Mouse (Mus musculus) megakaryocyte, adult 5-6 weeks (primary cell): ENCODE results near the gene 1110008P14Rik. TPM values are rescaled to one million over a fixed set of nuclear protein-coding genes. Genes with fewer than 3 reads are reported as not detected.
A peak's percentile ranks its signal among the peaks of the same experiment; 100 is the strongest.
"Not testable (repeated sequence)": the region's sequence is repeated elsewhere in the genome, so short reads cannot be mapped to it uniquely, and the experiment has no call there.

Source experiments
- ATAC-seq: 2 replicates; pipeline ENCODE4 v1.8.0; 2016; ENCODE audit warnings: mild to moderate bottlenecking, inconsistent platforms; ENCODE audit not compliant: poor library complexity, severe bottlenecking
- total RNA-seq, 2 experiments: library from RNA; stranded (forward) in 1 of 2; stranded (reverse) in 1 of 2; fragments of 153-499, 151-499 nt in 1 of 2; fragments of 221-1000, 200-1000 nt in 1 of 2; gene quantifications; 2 replicates each; pipeline versions ENCODE4 v1.2.3 to v1.2.4; 2015 to 2017

Gene 1110008P14Rik
- total RNA-seq, 2 experiments from 2014 or later: 30.4 to 32.3 TPM

- no peak for ATAC-seq
Observed at GRCm38 (mm10) chr2:32364121-32364520, 17.6 kb downstream of the 1110008P14Rik start.

- peak; percentile 26 for ATAC-seq
Observed at GRCm38 (mm10) chr2:32363376-32364106, 18.2 kb downstream of the 1110008P14Rik start.

DNA sequence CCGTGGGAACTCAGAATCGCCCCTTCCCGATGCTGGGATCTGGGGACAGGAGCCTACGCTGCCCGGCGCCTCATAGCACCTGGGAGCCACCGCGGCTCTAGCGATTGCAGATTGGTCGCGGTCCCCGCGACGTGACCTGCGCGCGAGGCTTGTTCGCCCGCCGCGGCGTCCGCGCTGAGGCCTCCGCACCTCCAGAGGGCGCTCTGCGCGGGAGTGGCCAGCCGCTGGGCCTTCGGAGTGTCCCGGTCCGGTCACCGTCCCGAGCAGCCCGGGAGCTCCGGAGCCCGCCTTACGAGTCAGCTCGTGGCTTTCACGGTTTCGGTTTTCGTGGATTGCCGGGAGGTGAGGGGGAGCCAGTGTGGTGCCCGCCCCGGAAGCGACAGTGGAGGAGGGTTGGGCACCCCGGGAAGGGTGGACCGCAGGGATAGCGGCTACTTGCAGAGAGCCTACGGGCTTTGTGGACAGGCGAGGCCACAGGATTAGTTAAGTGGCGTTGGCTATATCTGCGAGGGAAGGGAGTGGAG is 18.9 kb downstream of the 1110008P14Rik start:
- ATAC-seq: peak; percentile 87

DNA sequence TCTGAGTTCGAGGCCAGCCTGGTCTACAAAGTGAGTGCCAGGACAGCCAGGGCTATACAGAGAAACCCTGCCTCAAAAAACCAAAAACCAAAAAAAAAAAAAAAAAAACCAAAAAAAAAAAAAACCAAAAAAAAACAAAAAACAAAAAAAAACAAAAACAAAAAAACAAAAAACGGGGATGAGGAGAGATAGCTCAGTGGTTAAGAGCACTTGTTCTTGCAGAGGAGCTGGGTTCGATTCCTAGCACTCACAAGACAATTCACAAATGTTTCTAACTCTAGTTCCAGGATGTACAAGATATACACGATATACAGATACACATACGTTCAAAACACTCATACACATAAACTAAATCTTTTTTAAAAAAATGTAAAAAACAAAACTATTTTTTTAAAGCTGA is 19.5 kb downstream of the 1110008P14Rik start:
- ATAC-seq: not testable (repeated sequence)

DNA sequence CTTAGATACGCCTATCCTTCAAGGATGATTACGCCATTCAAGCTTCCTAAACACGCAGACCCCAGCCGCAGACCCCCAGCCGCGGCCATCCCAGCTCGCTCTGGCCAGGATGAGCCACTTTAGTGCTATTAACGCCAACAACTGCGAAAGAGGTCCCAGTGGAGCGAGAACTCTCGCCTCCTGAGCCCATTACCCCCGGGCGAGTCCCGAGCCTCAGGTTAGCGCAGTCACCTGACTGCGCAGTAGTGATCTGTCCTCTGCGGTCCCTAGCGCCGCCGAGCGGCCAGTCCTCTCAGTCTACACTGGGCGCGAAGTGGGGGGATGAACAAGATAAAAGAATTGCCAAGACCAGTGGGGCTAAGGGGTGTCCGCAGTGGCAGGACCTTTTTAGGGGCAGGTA is 20.3 kb downstream of the 1110008P14Rik start:
- peak; percentile 60 for ATAC-seq

- no peak for ATAC-seq
Observed at GRCm38 (mm10) chr2:32360741-32361140, 21.0 kb downstream of the 1110008P14Rik start.

GRCm38 (mm10) chr2:32358381-32358780 is 23.4 kb downstream of the 1110008P14Rik start:
- no peak for ATAC-seq

DNA sequence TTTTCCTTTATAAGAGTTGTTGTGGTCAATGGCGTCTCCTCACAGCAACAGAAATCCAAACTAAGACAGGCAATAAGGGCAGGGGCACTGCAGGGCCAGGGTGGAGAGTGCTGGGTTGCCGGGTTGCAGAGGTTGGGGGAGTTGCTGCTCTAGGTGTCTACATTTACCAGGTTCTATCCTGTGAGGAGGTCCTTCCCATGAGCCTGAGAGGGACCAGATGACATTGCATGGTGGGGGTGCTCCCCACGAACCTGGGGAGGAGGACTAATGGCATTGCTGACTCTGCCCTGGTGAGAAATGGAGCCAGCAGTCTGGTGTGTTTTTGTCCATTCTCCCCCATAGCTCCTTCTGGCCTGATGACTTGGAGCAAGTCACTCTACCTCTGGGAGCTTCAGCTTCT is 24.0 kb downstream of the 1110008P14Rik start:
- no peak for ATAC-seq

DNA sequence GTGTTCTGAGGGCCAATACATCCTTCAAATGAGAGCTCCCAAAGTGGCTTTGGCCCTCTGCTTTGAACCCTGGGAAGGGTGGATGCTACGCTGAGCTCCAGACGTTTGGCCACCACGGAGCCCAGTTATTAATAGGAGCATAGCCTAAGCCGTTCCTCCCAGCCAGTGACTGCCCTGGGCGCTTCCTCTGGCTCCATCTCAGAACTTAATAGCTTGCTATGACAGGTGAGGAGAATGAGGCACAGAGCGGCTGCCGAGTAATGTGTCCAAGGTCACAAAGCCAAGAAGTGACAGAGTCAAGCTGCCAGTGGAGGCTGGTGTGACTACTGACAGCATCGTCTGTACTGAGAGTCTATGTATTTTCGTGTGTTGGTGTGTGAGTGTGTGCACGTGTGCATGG is 25.5 kb downstream of the 1110008P14Rik start:
- ATAC-seq: no peak

DNA sequence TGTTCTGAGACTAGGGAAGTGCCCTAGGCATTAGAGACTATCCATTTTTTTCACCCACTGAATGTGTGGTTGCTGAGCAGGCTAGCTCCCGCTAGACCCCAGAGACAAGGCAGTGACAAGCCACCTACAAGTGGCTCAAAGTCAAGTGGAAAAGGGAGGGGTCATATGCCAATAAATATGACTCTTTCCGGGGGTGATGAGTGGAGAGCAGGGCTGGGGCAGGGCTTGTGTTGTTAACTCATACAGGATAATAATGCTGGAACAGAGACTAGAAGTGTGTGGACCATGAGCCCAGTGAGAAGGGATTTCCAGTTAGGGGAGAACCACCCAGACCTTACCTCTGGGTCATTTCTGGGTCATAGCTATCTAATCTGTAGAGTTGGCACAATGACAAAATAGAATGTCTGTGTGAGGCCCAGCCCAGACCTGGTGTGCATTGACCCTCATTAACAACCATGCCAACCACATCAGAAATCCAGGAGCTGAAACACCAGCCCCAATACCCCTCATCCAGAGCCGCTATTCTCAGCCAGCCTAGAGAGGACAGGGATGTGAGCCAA is 27.3 kb downstream of the 1110008P14Rik start:
- no peak for ATAC-seq

DNA sequence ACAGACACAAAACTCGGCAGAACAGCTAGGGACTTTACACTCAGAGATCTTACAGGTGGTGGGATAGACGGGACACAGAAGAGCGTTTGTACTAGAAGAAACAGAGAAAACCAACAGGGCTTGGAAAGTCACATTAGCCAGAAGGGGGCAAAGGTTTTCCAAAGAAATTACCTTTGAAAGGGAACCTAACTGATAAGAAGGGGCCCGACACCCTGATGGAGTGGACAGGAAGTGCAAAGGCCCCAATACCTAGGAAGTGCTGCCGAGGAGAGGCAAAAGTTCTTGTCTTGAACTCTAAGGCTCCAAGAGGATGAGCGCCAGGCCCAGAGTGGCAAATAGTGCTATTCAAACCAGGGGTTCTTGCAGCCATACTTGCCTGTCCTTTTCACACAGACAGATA is 27.9 kb downstream of the 1110008P14Rik start:
- ATAC-seq: no peak

DNA sequence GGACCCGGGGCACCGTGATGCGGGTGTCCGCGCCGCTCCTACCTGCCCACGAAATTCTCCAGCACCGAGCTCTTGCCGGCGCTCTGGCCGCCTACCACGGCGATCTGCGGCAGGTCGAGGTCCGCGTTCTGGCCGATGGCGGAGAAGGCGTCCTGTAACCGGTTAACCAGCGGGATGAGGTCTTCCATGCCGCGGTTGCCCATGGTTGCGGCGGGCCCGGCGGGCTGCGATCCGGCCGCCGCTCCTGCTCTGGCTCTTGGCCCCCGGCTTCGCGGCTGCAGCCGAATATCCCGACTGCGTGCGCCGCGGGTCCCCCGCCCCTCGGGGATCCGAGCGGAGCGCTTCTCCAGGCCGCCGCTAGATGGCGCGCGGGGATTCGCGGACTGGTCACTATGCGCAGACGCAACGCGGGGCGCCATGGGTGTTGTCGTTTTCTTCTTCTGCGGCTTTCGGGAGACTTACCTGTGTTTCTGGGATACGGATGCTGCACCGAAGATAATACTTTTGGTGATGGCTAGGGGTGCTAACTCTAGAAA is 28.7 kb downstream of the 1110008P14Rik start, which contains the start of gene Dnm1:
Gene Dnm1 (minus strand): TSS at position 332 of the 536 bp plus-strand sequence.
- peak; percentile 95 for ATAC-seq

DNA sequence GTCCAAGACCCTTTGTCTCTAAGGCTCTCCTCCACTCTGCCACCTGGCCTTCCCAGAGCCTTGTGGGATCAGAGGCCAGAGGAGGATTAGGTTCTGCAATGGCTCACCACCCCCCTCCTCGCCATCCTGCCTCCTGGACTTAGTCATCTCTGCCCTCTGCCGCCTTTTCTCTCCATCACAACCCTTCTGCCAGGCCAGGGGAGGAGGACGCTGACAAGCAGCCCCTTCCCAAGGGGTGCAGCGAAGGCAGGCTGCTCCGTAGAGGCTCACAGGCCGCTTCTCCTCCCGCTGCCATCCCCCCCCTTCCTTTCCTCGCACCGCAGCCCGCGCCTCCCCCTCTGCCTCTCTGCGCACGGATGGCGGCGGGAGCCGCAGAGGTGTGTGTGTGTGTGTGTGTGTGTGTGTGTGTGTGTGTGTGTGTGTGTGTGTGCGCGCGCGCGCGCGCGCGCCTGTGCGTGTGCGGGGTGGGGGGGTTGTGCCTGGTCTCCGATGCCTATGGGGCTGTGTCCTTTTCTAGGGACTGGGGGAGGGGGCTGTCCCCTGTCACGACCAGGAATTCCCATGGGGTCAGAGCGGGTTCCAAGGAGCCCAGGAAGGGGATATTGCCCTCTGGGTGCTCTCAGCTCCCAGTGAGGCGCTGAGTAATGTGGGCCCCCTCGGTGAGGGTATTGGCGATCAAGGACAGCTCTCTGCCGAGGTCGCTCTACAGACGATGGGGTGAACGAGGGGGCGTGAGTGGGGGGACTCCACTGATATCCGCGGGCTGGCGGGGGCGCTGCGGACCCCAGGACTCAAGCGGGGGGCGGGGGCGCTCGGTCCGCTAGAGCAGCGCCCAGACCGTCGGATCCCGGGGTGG is 29.4 kb downstream of the 1110008P14Rik start, which contains the start of gene Ciz1:
Gene Ciz1 (plus strand): TSS at position 177 of the 856 bp plus-strand sequence.
- ATAC-seq: no peak

GRCm38 (mm10) chr2:32351471-32351961 is 30.2 kb downstream of the 1110008P14Rik start:
- no peak for ATAC-seq

DNA sequence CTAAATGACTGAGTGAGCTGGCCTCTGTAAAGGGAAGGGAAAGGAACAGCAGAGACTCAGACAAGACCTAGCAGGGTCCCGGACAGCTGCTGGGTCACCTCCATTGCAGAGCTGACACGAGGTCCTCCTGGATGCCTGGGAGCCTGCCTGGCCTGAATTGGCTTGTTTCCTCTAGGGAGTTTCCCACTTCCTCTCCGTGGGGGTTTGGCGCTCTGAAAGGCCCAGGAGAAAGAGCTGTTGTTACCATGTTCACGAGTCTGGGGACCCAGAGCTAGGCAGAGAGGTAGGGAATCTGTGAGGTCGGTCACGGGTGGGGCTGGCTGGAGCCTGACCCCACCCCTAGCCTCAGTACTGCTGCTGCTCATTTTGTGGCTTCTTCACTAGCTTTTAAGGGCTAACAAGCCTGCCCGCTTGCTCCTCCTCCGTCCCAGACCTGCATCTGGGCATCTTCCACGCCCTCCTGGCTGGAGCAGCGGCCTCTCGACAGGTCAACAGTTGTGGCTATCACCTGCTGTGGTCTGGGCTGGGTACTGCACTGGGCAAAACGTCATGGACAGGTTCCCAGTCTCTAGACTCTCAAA is 31.2 kb downstream of the 1110008P14Rik start:
- no peak for ATAC-seq

DNA sequence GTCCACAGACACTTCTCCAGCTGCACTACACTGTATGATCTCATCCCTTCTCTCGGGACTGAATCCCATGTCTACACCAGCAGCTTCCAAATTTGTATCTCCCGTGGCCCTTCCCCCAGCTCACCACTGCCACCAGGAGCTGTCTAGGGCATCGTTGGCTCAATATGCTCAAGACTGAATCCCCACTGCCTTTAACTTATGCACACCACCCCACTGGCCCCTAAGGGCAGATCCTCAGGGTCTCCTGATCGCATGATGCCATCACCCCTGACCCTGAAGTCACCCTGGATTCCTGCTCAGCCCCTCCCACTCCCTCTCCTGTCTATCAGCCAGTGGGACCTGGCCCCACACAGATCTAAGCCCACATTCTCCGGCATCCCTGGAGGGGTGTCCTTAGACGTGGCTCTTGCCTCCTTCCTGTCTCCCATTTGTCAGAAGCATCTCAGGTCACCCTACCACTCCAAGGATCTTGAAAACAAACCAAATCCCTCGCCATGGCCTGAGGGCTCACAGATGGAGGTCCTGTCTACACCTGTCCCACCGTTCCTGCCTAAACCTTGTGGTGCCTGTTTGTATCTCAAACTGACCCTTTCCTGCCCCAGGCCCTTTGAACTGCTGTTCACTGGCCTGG is 32.0 kb downstream of the 1110008P14Rik start:
- ATAC-seq: no peak

- ATAC-seq: no peak
Observed at GRCm38 (mm10) chr2:32348311-32348710, 33.4 kb downstream of the 1110008P14Rik start.

GRCm38 (mm10) chr2:32347019-32347418 is 34.7 kb downstream of the 1110008P14Rik start:
- ATAC-seq: no peak

DNA sequence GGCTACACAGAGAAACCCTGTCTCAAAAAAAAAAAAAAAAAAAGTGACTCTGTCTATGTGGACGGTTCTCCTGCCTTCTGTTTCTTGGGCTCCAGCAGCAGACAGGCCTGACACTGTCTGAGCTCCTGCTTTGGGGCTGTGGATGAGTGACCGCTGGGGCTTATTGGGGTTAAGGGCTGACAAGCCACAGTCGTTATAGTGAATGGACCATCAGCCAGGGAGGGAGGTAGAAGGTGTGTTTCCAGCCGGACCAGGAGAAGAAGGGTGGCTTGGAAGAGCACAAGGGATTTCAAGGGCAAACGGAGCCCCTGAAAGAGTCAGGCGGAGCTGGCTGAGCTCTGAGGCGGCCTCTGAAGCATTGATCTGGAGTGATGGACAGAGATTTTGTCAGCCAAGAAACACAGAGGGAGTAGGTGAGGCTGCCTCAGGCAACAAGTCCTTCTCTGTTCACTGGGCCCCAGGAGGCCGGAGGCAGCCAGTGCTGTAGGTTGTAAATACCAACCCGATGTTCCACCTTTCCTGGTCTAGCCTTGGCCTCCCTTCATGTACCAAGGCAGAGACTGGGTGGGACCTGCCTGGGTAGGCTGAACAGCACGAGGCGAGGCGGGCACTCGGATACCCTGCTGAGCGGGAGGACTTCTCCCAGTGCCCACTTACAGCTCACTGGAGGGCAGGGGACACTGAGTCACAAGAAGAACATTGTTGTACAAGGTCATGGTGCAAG is 37.0 kb downstream of the 1110008P14Rik start:
- no peak for ATAC-seq
